Mouse (Mus musculus): ENCODE results near the gene Sept4. TPM values are rescaled to one million over a fixed set of nuclear protein-coding genes. Genes with fewer than 3 reads are reported as not detected.

The Sept4 gene
- polyA plus RNA-seq, 1 experiment from 2014 or later = 8.1 TPM

DNA sequence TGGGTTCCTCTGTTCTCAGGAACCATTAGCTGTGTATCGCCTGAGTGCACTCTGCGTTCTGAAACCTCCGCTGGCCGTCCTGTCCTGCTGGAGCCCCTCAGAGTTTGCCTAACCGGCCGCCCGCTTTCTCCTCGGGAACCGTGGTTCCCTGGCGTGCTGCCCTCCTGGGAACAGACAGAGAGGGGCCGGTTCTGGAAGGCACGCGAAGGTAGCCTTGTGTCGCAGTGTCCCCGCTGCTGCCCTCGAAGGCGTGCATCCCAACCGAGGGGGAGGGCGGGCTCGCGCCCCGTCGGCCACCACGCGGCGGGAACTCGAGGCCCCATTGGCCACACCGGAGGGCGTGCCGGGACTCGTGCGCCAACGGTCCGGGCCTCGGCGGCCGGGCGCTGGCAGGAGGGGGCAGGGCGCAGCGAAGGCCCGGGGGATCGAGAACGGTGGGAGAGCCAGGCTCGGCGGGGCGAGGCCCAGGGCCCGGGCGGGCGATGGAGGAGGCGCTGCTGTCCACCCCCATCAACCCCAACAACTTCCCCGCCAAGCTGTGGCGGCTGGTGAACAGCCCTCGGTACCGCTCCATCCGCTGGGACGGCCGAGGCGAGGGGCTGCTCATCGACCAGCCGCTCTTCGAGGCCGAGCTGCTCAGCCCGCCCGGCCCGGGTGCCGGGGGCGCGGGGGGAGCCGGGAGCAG, 48.2 kb downstream of the Sept4 start, which contains the start of gene Hsf5:
TSS of gene Hsf5 (plus strand) at position 375 of the 685 bp plus-strand sequence.
- no peak for ATAC-seq (ENCODE audit: low FRiP score)
- Histone ChIP-seq H3K36me3 (replicated peaks) (peaks cover 75% of the 10 kb centered on the region), H3K9me3 (peaks cover 6% of the 10 kb centered on the region), H3K27ac (no peak within 1 kb of the TSS), H3K4me3 (replicated peaks) (no peak within 1 kb of the TSS), H3K9ac (no peak within 1 kb of the TSS), H3K4me1 (no peaks in the 10 kb centered on the region), H3K27me3 (no peaks in the 10 kb centered on the region), H3K4me2 (no peak within 1 kb of the TSS)
- WGBS = 89% methylated on average over 66 of the region's 69 CpGs

DNA sequence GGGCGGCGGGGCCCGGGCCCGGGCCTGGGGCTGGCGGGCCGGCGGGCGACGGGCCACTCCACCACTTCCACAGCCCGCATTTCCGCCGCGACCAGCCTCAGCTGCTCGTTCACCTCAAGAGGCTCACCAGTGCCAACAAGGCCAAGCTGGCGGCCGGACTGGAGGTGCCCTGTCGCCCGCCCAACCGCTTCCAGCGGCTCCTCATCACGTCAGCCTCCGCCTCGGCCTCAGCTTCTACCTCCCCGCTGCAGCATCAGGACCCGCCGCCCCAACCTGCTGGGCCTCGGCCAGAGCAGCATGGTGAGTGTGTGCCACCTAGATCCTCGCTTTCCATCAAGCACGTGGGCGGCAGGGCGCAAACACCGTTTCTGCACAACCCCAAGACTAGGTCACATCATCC, 48.9 kb downstream of the Sept4 start:
- H3K36me3 ChIP-seq (replicated peaks) = peaks cover 71% of the 10 kb centered on the region
- no peaks in the 10 kb centered on the region for H3K27me3 ChIP-seq
- no peaks in the 10 kb centered on the region for H3K4me1 ChIP-seq
- peaks cover 6% of the 10 kb centered on the region for H3K9me3 ChIP-seq
- ATAC-seq (ENCODE audit: low FRiP score) = no peak
- no peak overlapping the region for H3K9ac ChIP-seq
- H3K4me2 ChIP-seq = no peak overlapping the region
- WGBS = 98% methylated on average over 32 of the region's 32 CpGs
- no peak overlapping the region for H3K27ac ChIP-seq
- no peak overlapping the region for H3K4me3 ChIP-seq (replicated peaks)

DNA sequence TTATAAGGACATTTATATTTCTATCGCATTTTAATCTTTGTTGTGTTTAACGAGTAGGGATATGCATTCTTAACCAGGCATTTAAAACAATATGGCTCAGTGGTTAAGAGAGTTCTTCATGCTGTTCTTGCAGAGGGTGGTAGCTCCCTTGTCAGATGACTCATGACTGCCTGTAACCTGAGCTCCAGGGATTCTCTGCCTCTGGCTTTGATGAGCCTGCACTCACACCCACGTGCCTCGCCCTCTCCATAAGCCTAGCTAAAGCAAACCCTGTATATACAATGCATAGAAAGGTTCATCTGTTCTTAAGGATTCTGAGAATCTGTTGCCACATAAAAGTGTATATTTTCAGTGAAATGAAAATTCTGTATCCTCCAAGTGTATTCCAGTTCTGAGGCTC, 54.5 kb downstream of the Sept4 start:
- H3K36me3 ChIP-seq (replicated peaks) = peaks cover 51% of the 10 kb centered on the region
- H3K4me1 ChIP-seq = no peaks in the 10 kb centered on the region
- H3K27ac ChIP-seq = no peak overlapping the region
- no peaks in the 10 kb centered on the region for H3K27me3 ChIP-seq
- ATAC-seq (ENCODE audit: low FRiP score) = no peak
- 85% methylated on average over 4 of the region's 4 CpGs for WGBS
- no peak overlapping the region for H3K9ac ChIP-seq
- H3K4me2 ChIP-seq = no peak overlapping the region
- no peak overlapping the region for H3K4me3 ChIP-seq (replicated peaks)
- H3K9me3 ChIP-seq = no peaks in the 10 kb centered on the region

DNA sequence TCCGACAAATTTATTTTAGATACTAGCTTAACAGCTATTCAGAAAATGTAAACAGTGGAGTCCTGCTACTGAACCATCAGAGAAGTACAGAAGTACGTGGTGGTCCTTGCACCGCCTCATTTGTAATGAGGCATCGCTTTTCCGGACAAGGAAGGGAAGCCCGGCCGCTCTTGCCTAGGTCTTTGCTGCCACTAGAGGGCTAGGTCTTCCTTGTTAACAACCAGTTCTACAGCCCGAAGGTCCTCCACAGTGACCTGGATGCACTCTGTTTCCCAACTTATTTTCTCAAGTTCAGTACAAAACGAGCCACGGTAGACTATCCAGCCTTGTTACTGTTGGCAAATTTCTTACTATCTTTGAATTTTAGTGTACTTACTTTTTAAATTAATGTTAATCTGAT, 61.2 kb downstream of the Sept4 start:
- Histone ChIP-seq H3K9ac (no peak overlapping the region), H3K27me3 (no peaks in the 10 kb centered on the region), H3K4me2 (no peak overlapping the region), H3K4me1 (no peaks in the 10 kb centered on the region), H3K4me3 (replicated peaks) (no peak overlapping the region), H3K9me3 (no peaks in the 10 kb centered on the region), H3K36me3 (replicated peaks) (peaks cover 13% of the 10 kb centered on the region), H3K27ac (no peak overlapping the region)
- WGBS = 39% methylated on average over 10 of the region's 10 CpGs
- ATAC-seq (ENCODE audit: low FRiP score) = no peak

DNA sequence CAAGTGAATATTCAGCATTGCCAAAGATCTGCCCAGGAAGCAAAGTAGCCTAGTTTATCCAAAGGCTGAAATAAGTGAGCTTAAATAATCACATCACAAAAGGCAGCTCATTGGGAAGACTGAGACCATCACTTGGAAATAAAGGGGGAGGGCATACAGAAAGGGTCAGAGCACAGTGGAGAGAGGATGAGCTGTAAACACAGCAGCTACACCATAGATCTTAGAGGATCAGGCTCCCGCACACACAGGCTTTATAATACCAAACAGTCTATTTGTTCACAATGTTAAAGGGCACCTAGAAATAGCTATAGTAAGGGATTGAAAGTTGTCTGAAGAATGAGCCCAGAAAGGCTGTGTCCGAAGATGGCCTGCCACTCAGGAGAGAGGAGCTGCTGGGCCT, 70.1 kb downstream of the Sept4 start:
- whole genome bisulfite sequencing = 11% methylated on average over 2 of the region's 2 CpGs
- H3K4me3 ChIP-seq (replicated peaks) = peak overlapping the region; percentile 44
- no peaks in the 10 kb centered on the region; the same call in 1 of the 2 replicates for H3K36me3 ChIP-seq (replicated peaks)
- peaks cover 6% of the 10 kb centered on the region for H3K4me1 ChIP-seq
- peak overlapping the region; percentile 76 for H3K4me2 ChIP-seq
- no peaks in the 10 kb centered on the region for H3K9me3 ChIP-seq
- peak overlapping the region; percentile 70 for H3K9ac ChIP-seq
- H3K27ac ChIP-seq = no peak overlapping the region
- H3K27me3 ChIP-seq = no peaks in the 10 kb centered on the region
- no peak for ATAC-seq (ENCODE audit: low FRiP score)

DNA sequence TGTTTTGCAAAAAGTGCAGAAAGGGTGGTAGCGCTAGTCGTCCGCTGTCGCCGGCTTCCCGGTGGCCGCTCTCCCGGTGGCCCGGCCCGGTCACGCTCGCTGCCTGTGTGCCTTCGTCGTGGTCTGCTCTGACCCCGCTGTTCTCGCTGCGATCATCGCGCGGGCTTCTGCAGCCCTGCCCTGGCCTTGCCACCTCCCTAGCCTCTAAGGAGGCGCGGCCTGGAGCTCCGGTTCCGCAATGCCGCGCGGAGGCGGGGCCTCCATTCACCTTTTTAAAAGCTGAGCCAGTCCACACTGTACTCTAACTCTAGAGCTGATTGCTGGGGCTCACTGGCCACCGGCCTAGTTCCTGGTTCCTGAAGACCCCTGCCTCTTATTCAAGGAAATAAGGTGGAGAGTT, 70.5 kb downstream of the Sept4 start:
- no peaks in the 10 kb centered on the region for H3K9me3 ChIP-seq
- peak overlapping the region; percentile 76 for H3K4me2 ChIP-seq
- peak; percentile 51; the same call in 1 of the 2 replicates for ATAC-seq (ENCODE audit: low FRiP score)
- no peak overlapping the region for H3K27ac ChIP-seq
- peak overlapping the region; percentile 44 for H3K4me3 ChIP-seq (replicated peaks)
- no peaks in the 10 kb centered on the region for H3K27me3 ChIP-seq
- no peaks in the 10 kb centered on the region; the same call in 1 of the 2 replicates for H3K36me3 ChIP-seq (replicated peaks)
- peaks cover 6% of the 10 kb centered on the region for H3K4me1 ChIP-seq
- WGBS = under 1% methylated on average over 29 of the region's 29 CpGs
- peak overlapping the region; percentile 70 for H3K9ac ChIP-seq

Other genes with a start within 250 kb of the Sept4 start
- 18.4 and 20.5 TPM in 2 replicates for gene Ppm1e, start 209.9 kb upstream of the Sept4 start, polyA plus RNA-seq (2016; fragmentation: Nextera tagmentation; extraction: Ambion mirVana)
- 11.8 and 12.1 TPM in 2 replicates for gene Rad51c, start 163.9 kb upstream of the Sept4 start, polyA plus RNA-seq (2016; fragmentation: Nextera tagmentation; extraction: Ambion mirVana)
- gene Tex14, start 163.8 kb upstream of the Sept4 start, polyA plus RNA-seq (2016; fragmentation: Nextera tagmentation; extraction: Ambion mirVana) = 0.35 and 0.42 TPM in 2 replicates
- gene Gm11492, start 2.2 kb upstream of the Sept4 start, polyA plus RNA-seq (2016; fragmentation: Nextera tagmentation; extraction: Ambion mirVana) = not detected in 2 replicates
- 71.4 and 75.2 TPM in 2 replicates for gene Mtmr4, start 23.3 kb downstream of the Sept4 start, polyA plus RNA-seq (2016; fragmentation: Nextera tagmentation; extraction: Ambion mirVana)
- gene Hsf5, start 48.3 kb downstream of the Sept4 start, polyA plus RNA-seq (2016; fragmentation: Nextera tagmentation; extraction: Ambion mirVana) = 0.40 and 0.49 TPM in 2 replicates
- 1.4 and 1.8 TPM in 2 replicates for gene Rnf43, start 93.8 kb downstream of the Sept4 start, polyA plus RNA-seq (2016; fragmentation: Nextera tagmentation; extraction: Ambion mirVana)
- gene Supt4a, start 168.6 kb downstream of the Sept4 start, polyA plus RNA-seq (2016; fragmentation: Nextera tagmentation; extraction: Ambion mirVana) = 118 and 137 TPM in 2 replicates
- 33.0 and 35.1 TPM in 2 replicates for gene Tspoap1, start 191.6 kb downstream of the Sept4 start, polyA plus RNA-seq (2016; fragmentation: Nextera tagmentation; extraction: Ambion mirVana)
- gene Mpo, start 224.7 kb downstream of the Sept4 start, polyA plus RNA-seq (2016; fragmentation: Nextera tagmentation; extraction: Ambion mirVana) = 0.92 and 1.1 TPM in 2 replicates

Data from forebrain, embryonic 12.5 days (tissue).